Mouse (Mus musculus) T-helper 1 cell (primary cell): ENCODE measurements around the gene Rbm39.
"Not testable (repeated sequence)": the region's sequence is repeated elsewhere in the genome, so short reads cannot be mapped to it uniquely, and the experiment has no call there.

Experiments
- in situ Hi-C: fragments of 300-600 bp; cut with MboI, MseI; formaldehyde crosslinking; loops from one replicate; pipeline ENCODE4 v1.15.1; 2025; ENCODE audit warnings: high pct_unique_total_duplicates

The Rbm39 gene

GRCm38 (mm10) chr2:156180824-156181590, 969 bp upstream of the Rbm39 start:
- in situ Hi-C loops, result no loop called here

GRCm38 (mm10) chr2:156179796-156180093, 293 bp downstream of the Rbm39 start:
- in situ Hi-C loops, result no loop called here

- in situ Hi-C loops, result no loop called here
These were observed 817 bp downstream of the Rbm39 start for GRCm38 (mm10) chr2:156179046-156179795.

- in situ Hi-C loops, result no loop called here
These were observed 2.4 kb downstream of the Rbm39 start for GRCm38 (mm10) chr2:156177651-156178050.

- in situ Hi-C loops, result no loop called here
These were observed 3.0 kb downstream of the Rbm39 start for GRCm38 (mm10) chr2:156177079-156177478.

- in situ Hi-C loops, result no loop called here
These were observed 13.5 kb downstream of the Rbm39 start for GRCm38 (mm10) chr2:156166557-156166956.

GRCm38 (mm10) chr2:156165478-156165877, 14.6 kb downstream of the Rbm39 start:
- in situ Hi-C loops, result no loop called here

GRCm38 (mm10) chr2:156151538-156151937, 28.5 kb downstream of the Rbm39 start:
- in situ Hi-C loops, result no loop called here

- in situ Hi-C loops, result no loop called here
These were observed 32.6 kb downstream of the Rbm39 start for GRCm38 (mm10) chr2:156147316-156147915.

GRCm38 (mm10) chr2:156146272-156146989, 33.6 kb downstream of the Rbm39 start:
- in situ Hi-C loops, result no loop called here

GRCm38 (mm10) chr2:156145486-156146130, 34.4 kb downstream of the Rbm39 start:
- in situ Hi-C loops, result no loop called here

- in situ Hi-C loops, result no loop called here
These were observed 35.9 kb downstream of the Rbm39 start, which contains the start of the genes Romo1 and Nfs1 for GRCm38 (mm10) chr2:156143953-156144724. Romo1 (plus strand) TSS chr2:156144039. Nfs1 (minus strand) TSS chr2:156144186.

- in situ Hi-C loops, result no loop called here
These were observed 36.7 kb downstream of the Rbm39 start for GRCm38 (mm10) chr2:156143367-156143766.

- in situ Hi-C loops, result no loop called here
These were observed 37.2 kb downstream of the Rbm39 start for GRCm38 (mm10) chr2:156142820-156143219.

GRCm38 (mm10) chr2:156135695-156136094, 44.3 kb downstream of the Rbm39 start:
- in situ Hi-C loops, result no loop called here

- in situ Hi-C loops, result no loop called here
These were observed 45.9 kb downstream of the Rbm39 start for GRCm38 (mm10) chr2:156134161-156134560.

- in situ Hi-C loops, result loop anchor here (10.0 kb wide), 1 partner anchor 282 kb away; no protein-coding TSS in a partner anchor
These were observed 53.0 kb downstream of the Rbm39 start, which contains the start of gene Gm28036 for GRCm38 (mm10) chr2:156126992-156127391. Gm28036 (minus strand) TSS chr2:156127092.

- in situ Hi-C loops, result loop anchor here (10.0 kb wide), 1 partner anchor 279 kb away; no protein-coding TSS in a partner anchor
These were observed 56.3 kb downstream of the Rbm39 start for GRCm38 (mm10) chr2:156123731-156124130.

GRCm38 (mm10) chr2:156119566-156119965, 60.5 kb downstream of the Rbm39 start:
- in situ Hi-C loops, result no loop called here

GRCm38 (mm10) chr2:156112080-156112423, 68.0 kb downstream of the Rbm39 start:
- in situ Hi-C loops, result not testable (repeated sequence)
